Mouse (Mus musculus) hematopoietic stem cell, adult 5-6 weeks (primary cell): ENCODE data around the gene Pou2af1. TPM values are rescaled to one million over a fixed set of nuclear protein-coding genes. Genes with fewer than 3 reads are reported as not detected.

ENCODE experiments used
- ATAC-seq, 2 experiments: fragments of 125-278 bp in 1 of 2; replicated peaks in 1 of 2; 2 replicates each; pipeline ENCODE4 v1.8.0; 2016 to 2017; ENCODE audit warnings: inconsistent platforms in 2 of 2, mild to moderate bottlenecking in 2 of 2, moderate number of reproducible peaks in 2 of 2, low read depth in 1 of 2, moderate TSS enrichment in 1 of 2; ENCODE audit not compliant: low FRiP score in 2 of 2, poor library complexity in 2 of 2, severe bottlenecking in 2 of 2, insufficient read depth in 1 of 2, low TSS enrichment in 1 of 2
- total RNA-seq: library from RNA; stranded (forward); fragments of 172-1452, 232-1000 nt; gene quantifications from 2 replicates; pipeline ENCODE4 v1.2.3, GENCODE M21; 2017

Pou2af1 gene
- total RNA-seq, 1 experiment from 2014 or later: 0.45 TPM

DNA sequence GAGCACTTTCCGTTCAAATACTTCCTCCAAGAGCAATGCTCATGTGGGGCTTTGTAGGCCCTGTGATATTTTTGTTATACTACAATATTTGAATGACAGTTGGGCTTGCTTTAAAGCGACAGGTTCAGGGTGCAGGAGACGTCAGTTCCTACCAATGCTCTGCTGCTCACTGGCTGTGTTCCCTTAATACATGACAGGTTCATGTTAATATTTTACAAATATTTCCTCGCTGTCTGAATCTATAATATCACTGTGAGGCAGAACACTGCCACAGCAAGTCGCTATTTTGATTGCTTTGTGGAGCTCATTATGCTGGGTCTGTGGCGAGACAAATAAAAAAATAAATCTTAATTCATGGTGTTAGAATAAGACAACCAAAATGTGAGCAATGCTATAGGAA, 2.3 kb upstream of the Pou2af1 start:
- ATAC-seq: no peak

DNA sequence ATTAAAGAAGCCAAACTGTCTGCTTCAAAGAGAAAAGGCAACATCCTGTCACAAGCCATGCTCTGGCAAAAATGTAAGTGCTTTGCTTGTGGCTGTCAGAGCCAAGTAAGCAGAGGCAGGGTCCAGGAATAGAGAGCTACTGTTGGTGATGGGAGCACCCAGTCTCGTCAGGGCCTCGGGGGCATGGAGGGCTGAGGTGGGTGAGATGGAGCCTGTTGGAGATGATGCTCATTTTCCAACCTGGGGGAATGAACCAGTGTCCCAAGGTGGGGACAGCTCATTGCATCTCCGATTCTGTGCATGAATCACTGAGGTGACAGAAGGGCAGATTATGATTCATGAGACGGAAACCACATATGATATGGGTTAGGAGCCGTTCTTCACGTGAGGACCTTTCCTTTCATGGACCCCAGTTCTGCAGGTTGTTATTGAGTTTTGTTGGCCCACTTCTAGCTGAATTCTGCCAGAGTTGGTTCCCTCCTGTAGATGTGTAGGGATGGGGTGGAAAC, 275 bp downstream of the Pou2af1 start:
- ATAC-seq: no peak

DNA sequence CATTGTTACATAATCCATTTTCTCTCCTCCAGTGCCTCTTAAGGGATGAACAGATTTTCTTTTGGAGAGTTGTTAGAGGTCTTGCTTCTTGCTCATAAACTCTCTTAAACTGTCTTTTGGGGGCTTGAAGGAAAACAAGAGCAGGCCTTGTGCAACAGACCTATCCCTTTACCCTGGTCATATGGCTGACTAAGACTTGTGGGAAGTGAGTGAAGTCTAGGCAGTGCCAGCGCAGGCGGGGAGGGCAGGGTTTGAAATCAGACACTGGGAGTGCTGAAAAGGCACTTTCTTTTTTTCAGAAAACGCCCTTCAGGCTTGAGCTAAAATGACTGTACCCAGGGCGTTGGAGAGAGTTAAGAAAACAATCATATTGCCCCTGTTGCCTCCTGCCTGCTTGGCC, 1.8 kb downstream of the Pou2af1 start:
- no peak for ATAC-seq

DNA sequence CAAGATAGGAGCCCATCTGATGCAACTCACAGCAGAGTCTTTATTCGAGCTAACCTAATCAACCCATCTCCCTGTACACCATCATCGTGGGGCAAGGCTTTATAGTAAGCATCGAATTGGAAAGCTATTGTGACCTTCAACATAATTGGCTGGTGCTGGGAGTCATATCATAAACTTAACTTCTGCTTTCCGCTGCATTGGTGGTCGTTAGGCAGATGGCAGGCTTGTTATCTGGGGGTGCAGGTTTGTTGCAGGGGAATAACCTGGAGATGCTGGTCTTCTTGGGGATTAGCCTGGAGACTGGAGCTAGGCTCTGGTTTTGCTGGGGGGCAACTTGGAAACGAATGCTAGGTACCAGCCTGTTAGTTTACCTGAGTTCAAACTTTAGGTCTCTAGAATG, 2.4 kb downstream of the Pou2af1 start:
- no peak for ATAC-seq

DNA sequence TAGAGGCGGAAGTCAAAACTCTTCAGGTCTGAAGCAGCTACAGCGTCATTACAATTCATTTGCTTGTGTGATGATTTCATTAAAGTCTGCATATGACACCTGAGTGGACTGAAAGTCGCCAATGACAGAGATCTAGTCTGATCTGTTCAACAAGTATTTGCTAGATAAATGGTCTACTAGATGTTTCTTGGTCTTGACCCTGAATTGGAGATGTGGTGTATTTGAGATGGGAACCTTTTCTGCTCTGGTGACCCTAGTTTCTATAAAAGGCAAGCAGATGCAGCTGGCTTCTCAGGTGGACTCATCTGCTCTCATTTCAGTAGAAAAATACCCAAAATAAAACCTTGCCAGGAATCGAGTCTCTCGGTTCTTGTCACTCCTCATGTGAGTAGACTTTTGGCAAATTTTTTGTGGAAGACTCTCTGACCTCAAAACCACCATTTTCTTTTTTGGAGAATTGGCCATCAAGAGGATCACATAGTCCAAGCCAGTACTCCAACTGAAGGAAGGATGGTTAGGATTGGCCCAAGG, 12.2 kb downstream of the Pou2af1 start:
- no peak for ATAC-seq

DNA sequence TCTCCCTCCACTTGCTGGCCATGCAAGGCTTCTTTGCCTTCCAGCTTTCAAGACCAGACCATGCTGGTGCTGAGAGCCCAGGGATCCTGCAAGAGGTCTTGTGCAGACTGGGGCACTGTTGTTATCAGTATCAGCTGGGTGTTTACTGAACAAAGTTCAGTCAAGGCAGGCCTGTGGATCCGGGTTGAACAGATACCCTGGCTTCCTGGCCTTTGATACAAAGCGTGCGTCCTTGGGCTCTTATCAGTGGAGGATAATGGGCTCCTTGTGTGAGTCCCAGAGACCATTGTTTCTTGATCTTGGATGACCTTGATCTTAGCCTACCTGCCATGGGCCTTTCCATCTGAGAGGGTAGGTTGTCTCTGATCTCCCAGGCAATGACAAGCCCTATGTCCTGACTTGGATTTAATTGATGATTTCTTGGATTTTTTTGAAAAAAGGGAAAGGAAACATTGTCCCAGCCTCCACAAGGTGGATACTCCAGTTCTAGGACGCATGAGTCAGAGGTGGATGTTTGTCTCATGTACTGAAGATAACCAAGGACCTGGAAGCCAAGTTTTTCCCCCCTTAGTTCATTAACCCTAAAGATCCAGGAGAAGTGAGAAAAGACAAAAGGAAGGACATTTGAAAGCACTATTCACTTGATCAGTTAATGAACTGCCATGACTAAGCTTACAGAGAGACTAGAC, 17.3 kb downstream of the Pou2af1 start:
- ATAC-seq: no peak

DNA sequence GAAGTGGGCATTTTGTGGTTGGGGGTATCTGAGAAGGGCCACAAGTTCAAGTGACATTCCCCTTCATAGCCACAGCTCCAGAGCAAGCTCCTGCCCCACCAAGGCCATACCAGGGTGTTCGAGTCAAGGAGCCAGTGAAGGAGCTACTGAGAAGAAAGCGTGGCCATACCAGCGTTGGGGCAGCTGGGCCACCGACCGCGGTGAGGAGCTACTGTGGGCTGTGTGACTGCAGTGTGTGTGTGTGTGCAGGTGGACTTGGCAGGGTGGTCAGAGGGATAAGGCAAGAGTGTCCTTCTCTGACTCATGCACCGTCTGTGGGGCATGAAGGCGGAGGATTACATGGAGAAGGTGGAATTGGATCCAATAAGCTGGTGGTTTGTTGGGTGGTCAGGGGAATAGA, 18.7 kb downstream of the Pou2af1 start:
- no peak for ATAC-seq

DNA sequence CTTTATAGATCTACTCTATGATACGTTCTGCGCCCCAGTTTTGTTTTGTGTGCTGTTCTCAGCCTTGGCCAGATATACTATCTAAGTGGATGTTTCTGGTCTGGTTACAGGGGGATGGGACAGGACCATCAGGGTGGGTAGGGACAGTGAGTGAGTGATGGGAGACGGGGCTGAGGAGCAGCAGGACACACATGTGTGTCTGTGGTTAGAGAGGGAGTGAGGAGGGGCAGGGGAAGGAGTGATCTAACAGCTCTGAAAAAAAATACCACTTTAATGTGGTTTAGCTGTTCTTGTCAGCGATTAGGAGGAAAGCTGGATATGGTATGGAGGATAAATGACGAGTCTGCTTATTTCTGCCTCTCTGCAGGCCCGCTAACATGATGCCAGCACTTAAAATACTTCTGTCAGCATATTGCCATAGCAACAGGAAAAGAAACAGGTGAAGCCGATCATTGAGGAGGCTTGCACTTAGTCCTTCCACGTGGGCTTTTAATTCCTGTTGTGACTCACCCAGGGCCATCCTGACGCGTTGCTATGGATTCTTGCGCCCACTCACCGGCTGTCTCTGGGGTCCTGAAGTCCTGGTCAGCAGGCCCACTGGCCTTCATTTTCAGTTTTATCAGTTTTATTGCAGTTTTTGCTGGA, 25.4 kb downstream of the Pou2af1 start:
- ATAC-seq: peak; percentile 42 to 64; a peak in 3 of 4 replicates

DNA sequence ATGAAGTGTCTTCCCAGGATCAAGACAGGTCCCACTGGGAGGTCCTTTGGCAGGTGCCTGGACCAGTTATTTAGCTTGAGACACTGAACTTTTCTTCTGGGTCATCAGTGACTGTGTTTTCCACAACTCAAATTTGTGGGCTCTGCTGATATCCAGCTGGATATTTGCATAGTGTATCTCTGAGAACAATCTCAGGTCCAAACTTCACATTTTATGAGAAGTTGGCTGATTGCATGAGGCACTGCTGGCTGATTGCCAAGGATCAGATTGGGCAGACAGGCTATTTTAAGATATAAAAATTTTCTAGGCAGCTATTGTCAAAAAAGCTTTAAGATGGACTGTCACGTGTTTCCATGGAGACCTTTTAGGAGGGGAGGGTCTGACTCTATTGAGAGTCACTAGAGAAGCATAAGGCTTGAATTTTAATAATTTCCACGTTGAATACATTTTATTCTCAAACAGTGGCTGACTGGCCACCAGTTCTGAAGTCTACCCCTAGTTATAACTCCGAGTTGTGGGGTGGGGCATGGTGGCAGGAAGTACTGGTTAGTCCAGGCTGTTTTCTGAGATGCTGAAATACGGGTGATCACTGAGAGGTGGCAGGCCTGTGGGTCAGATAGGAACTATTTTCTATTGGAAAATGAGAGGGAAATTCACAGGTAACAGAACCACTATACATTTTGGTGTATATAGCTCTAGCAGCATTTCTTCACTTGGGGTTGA, 43.4 kb downstream of the Pou2af1 start:
- ATAC-seq: no peak

DNA sequence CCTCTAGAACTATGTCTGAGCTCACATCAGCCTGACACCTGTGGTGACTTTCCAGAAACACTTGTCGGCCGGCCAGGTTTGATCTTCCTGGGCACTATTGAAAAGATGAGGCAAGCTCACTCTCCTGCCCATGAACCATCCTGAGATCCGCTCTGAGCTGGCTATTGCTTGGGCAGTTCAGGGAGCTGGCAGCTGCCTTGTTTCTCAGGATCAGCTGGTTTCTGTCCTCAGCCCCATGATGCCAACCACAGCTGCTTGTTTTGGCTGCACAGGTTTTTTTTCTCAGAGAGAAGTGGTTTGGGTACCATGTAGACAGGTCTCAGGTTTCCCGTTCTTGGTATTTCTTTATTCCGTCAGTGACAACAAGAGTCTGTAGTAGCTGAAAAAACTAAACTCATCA, 44.9 kb downstream of the Pou2af1 start:
- no peak for ATAC-seq

DNA sequence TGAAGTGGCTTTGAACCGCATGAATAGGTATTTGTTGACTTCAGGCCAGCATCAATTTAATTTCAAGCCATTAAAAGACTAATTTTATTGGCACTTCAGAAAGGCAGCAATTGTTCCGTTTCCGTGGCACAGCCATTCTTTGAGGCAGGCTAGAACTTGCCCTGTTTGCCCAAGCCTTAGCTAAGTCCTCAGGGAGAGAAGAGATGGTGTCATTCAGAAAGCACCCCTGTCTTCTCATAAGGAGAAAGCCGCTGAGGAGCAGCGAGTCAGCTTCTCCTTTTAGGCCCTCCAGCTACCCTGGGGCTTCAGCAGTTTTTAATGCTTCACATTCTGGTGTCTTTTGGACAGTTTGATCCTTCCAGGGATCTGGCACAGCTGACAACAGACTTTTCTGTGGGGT, 55.3 kb downstream of the Pou2af1 start:
- no peak for ATAC-seq

DNA sequence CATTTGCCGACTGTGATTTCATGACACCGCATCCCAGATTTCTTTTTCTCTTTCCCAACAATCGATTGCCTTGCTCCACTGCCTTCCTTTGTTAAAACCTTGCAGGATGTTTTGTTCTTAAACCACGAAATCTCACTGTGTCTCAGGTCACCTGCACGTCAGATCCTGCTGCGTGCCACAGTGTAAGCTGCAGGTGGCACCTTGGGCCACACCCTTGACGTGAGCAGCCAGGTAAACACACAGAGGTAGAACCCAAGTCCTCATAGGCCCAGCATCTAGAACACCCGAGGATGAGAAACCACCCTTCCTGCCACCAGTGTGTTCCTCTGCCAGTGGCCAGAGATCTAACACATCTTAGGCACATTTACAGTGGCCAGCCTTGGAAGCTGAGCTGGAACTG, 57.6 kb downstream of the Pou2af1 start:
- ATAC-seq: no peak

DNA sequence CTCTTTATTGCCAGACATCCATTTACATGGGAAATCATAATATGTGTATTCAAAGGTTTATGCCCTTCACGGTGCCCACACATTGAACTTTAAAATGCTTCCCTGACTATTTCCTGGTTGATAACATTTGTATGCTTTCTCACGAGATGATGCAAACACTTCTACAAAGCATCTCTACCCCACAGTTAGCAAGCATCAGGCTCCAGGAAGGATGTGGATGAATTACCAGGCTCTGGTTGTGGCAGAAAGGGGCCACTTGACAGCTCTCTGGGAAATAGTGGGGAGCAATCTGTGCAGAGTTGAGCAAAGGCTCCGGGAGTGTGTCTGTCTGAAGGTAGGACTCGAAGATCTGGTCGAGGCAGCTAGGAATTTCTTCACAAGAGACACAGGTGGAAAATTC, 58.6 kb downstream of the Pou2af1 start:
- no peak for ATAC-seq

DNA sequence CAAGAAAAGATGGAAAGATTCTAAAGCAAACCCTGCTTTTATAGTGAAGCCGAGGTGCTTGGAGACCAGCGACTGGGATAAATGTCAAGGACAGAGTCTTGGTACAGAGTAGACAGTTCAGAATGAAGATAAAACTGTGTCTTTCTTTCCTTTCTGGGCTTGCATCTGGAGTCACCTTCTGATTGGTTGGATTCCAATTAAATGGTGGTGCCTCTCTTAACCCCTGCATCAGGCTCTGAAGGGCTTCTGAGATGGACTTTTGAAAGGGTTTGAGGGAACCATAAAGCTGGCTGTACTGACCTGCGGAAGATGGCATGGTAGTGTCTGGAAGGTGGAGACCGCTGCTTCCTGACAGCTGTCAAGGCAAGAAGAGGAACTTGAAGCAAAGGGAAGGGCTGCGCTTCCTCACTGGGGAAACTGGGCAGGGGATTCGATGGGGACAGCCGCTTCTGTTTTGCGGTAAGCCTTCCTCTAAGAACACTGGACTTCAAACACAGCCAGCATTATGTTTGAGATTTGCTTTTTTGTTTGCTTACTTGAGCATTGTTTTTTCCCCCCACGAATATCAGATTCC, 60.2 kb downstream of the Pou2af1 start:
- ATAC-seq: peak; percentile 22 to 72; a peak in 3 of 4 replicates

DNA sequence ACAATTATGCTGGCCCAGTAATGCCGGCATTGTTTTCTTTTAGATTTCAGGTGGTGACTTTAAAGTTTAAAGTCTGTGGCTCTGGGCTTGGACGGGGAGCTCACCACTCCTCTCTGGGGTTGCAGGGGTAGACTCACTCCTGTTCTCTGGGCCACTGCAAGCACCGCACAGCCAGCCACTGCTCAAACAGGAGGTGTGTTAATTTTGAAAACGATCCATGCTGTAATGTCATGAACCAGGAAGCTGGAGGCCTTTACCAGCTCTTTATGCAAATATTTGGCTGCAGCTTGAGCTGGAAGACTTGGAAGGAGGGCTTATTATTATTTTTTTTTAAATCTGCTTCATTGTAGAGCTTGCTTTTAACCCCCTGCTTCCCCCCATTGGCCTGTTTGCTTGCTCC, 61.2 kb downstream of the Pou2af1 start:
- ATAC-seq: no peak

DNA sequence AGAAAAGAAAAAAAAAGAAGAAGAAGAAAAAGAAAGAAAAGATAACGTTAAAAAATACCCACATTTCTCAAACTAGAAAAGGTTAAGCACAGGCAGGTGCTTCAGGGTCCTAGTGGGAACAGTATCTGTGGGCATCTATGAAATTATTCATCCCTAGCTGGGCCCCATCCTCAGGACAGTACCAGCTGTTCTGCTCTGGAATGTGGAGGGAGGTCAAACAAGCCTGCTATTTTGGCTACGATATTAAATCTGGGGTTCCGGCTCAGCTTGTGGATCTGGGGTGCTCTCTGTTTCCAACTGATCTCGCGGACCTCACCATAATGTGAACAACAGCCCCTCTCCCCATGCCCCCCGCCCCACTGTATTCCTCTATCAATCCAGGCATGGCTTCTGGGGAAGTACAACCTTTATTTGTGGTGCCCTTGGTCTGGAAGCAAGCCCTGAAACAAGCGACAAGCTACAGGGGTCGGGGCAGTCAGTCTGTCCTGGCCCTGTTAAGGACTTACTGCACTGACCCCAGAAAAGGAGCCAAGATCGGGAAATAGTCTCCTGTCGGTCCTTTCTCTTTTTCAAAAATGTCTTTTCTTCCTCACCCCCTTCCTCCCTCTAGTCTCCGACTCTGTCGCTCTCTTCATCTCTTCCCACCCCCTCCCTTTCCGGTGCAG, 64.5 kb downstream of the Pou2af1 start:
- ATAC-seq: no peak
